Mouse (Mus musculus): Measurements from ENCODE around the gene Gm20388. TPM values are rescaled to one million over a fixed set of nuclear protein-coding genes. Genes with fewer than 3 reads are reported as not detected.

Gm20388 gene
- polyA plus RNA-seq, 1 experiment from 2014 or later: not detected

- 15% methylated on average over 73 of the region's 81 CpGs for WGBS
- peaks cover 24% of the 10 kb centered on the region for H3K27me3 ChIP-seq (ENCODE audit: control insufficient read depth, insufficient read depth, low read depth, low read length)
- peak overlapping the region; percentile 65 for H3K9ac ChIP-seq (ENCODE audit: low read length)
- peak overlapping the region; percentile 97 for H3K4me2 ChIP-seq (ENCODE audit: low read depth, low read length)
- H3K27ac ChIP-seq (ENCODE audit: low read length): no peak overlapping the region
- peaks cover 21% of the 10 kb centered on the region for H3K4me1 ChIP-seq (replicated peaks; ENCODE audit: control insufficient read depth, insufficient read depth, low read length)
- peak; percentile 74 for ATAC-seq (ENCODE audit: low read depth)
- no peaks in the 10 kb centered on the region; the same call in 1 of the 2 replicates for H3K36me3 ChIP-seq (ENCODE audit: control insufficient read depth, insufficient read depth, low read length)
- H3K4me3 ChIP-seq (ENCODE audit: low read length): peak overlapping the region; percentile 57
- no peaks in the 10 kb centered on the region for H3K9me3 ChIP-seq (ENCODE audit: control insufficient read depth, low read length)
Observed at GRCm38 (mm10) chr8:122336251-122336910, 2425.7 kb downstream of the Gm20388 start.

GRCm38 (mm10) chr8:122338852-122339251, 2428.2 kb downstream of the Gm20388 start:
- peaks cover 26% of the 10 kb centered on the region for H3K27me3 ChIP-seq (ENCODE audit: control insufficient read depth, insufficient read depth, low read depth, low read length)
- H3K27ac ChIP-seq (ENCODE audit: low read length): no peak overlapping the region
- H3K4me2 ChIP-seq (ENCODE audit: low read depth, low read length): no peak overlapping the region
- H3K9ac ChIP-seq (ENCODE audit: low read length): no peak overlapping the region
- no peak for ATAC-seq (ENCODE audit: low read depth)
- 58% methylated on average over 6 of the region's 6 CpGs for WGBS
- H3K4me3 ChIP-seq (ENCODE audit: low read length): no peak overlapping the region
- no peaks in the 10 kb centered on the region for H3K9me3 ChIP-seq (ENCODE audit: control insufficient read depth, low read length)
- H3K36me3 ChIP-seq (ENCODE audit: control insufficient read depth, insufficient read depth, low read length): no peaks in the 10 kb centered on the region; the same call in 1 of the 2 replicates
- H3K4me1 ChIP-seq (replicated peaks; ENCODE audit: control insufficient read depth, insufficient read depth, low read length): peaks cover 23% of the 10 kb centered on the region

GRCm38 (mm10) chr8:122340761-122341160, 2430.1 kb downstream of the Gm20388 start:
- H3K36me3 ChIP-seq (ENCODE audit: control insufficient read depth, insufficient read depth, low read length): no peaks in the 10 kb centered on the region
- ATAC-seq (ENCODE audit: low read depth): no peak
- H3K9ac ChIP-seq (ENCODE audit: low read length): no peak overlapping the region
- H3K4me1 ChIP-seq (replicated peaks; ENCODE audit: control insufficient read depth, insufficient read depth, low read length): peaks cover 27% of the 10 kb centered on the region
- H3K9me3 ChIP-seq (ENCODE audit: control insufficient read depth, low read length): no peaks in the 10 kb centered on the region
- H3K4me2 ChIP-seq (ENCODE audit: low read depth, low read length): no peak overlapping the region
- H3K27me3 ChIP-seq (ENCODE audit: control insufficient read depth, insufficient read depth, low read depth, low read length): peaks cover 21% of the 10 kb centered on the region
- WGBS: 74% methylated on average over 3 of the region's 3 CpGs
- H3K4me3 ChIP-seq (ENCODE audit: low read length): no peak overlapping the region
- no peak overlapping the region for H3K27ac ChIP-seq (ENCODE audit: low read length)

DNA sequence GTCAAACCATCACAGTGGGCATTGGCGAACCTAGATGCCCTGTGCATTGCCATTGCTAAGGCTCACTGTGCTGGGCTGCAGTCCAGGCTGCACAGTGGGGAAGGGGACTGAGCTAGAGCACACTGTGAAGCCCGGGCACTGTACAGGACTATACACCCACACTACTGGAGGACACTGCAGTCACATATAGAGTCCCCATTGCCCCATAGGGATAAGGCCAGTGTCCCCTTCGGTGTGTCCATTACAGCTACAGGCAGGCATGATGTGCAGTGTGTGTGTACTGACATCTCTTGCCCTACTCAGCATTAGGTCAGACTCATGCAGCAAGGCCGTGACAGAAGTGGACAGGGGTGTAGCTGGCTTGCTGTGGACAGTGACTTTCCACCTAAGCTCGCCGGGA, 2431.1 kb downstream of the Gm20388 start:
- WGBS: 74% methylated on average over 6 of the region's 6 CpGs
- Histone ChIP-seq H3K4me3 (ENCODE audit: low read length) (no peak overlapping the region), H3K4me2 (ENCODE audit: low read depth, low read length) (no peak overlapping the region), H3K9ac (ENCODE audit: low read length) (no peak overlapping the region), H3K27me3 (ENCODE audit: control insufficient read depth, insufficient read depth, low read depth, low read length) (peaks cover 15% of the 10 kb centered on the region), H3K27ac (ENCODE audit: low read length) (no peak overlapping the region), H3K4me1 (replicated peaks; ENCODE audit: control insufficient read depth, insufficient read depth, low read length) (peaks cover 19% of the 10 kb centered on the region), H3K9me3 (ENCODE audit: control insufficient read depth, low read length) (no peaks in the 10 kb centered on the region), H3K36me3 (ENCODE audit: control insufficient read depth, insufficient read depth, low read length) (no peaks in the 10 kb centered on the region)
- no peak for ATAC-seq (ENCODE audit: low read depth)

DNA sequence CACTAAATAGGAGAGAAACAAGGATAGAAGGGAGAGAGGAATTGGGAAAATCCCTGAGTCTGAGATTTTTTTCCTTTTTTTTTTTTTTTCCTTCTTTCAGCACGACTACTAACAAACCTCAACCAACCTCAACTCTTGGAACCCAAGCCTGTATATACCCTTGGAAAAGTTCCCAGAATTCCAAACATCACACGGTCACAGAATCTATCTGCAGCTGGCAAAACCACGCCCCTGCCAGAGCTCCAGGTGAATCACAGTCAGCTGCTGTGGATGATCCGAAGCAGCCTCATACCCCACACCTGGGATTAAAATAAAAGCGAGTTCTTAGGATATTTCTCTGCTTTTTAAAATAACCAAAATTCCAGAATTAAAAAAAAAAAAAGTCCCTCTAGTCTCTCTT, 2431.7 kb downstream of the Gm20388 start:
- Histone ChIP-seq H3K9ac (ENCODE audit: low read length) (no peak overlapping the region), H3K4me3 (ENCODE audit: low read length) (no peak overlapping the region), H3K27me3 (ENCODE audit: control insufficient read depth, insufficient read depth, low read depth, low read length) (peaks cover 11% of the 10 kb centered on the region), H3K9me3 (ENCODE audit: control insufficient read depth, low read length) (no peaks in the 10 kb centered on the region), H3K4me1 (replicated peaks; ENCODE audit: control insufficient read depth, insufficient read depth, low read length) (peaks cover 19% of the 10 kb centered on the region), H3K36me3 (ENCODE audit: control insufficient read depth, insufficient read depth, low read length) (no peaks in the 10 kb centered on the region), H3K27ac (ENCODE audit: low read length) (no peak overlapping the region), H3K4me2 (ENCODE audit: low read depth, low read length) (no peak overlapping the region)
- ATAC-seq (ENCODE audit: low read depth): no peak
- WGBS: 29% methylated on average over 5 of the region's 5 CpGs

- Histone ChIP-seq H3K27ac (ENCODE audit: low read length) (no peak overlapping the region), H3K4me3 (ENCODE audit: low read length) (peak overlapping the region; percentile 7; the same call in 1 of the 2 replicates), H3K4me1 (replicated peaks; ENCODE audit: control insufficient read depth, insufficient read depth, low read length) (peaks cover 19% of the 10 kb centered on the region), H3K9me3 (ENCODE audit: control insufficient read depth, low read length) (no peaks in the 10 kb centered on the region), H3K27me3 (ENCODE audit: control insufficient read depth, insufficient read depth, low read depth, low read length) (peaks cover 7% of the 10 kb centered on the region; the same call in 1 of the 2 replicates), H3K9ac (ENCODE audit: low read length) (peak overlapping the region; percentile 26; the same call in 1 of the 2 replicates), H3K4me2 (ENCODE audit: low read depth, low read length) (peak overlapping the region; percentile 49; the same call in 1 of the 2 replicates), H3K36me3 (ENCODE audit: control insufficient read depth, insufficient read depth, low read length) (no peaks in the 10 kb centered on the region)
- WGBS: 2% methylated on average over 9 of the region's 9 CpGs
- ATAC-seq (ENCODE audit: low read depth): peak; percentile 21; the same call in 1 of the 2 replicates
Observed at GRCm38 (mm10) chr8:122342806-122343209, 2432.2 kb downstream of the Gm20388 start.

- peak overlapping the region; percentile 49 for H3K4me2 ChIP-seq (ENCODE audit: low read depth, low read length)
- H3K36me3 ChIP-seq (ENCODE audit: control insufficient read depth, insufficient read depth, low read length): no peaks in the 10 kb centered on the region
- ATAC-seq (ENCODE audit: low read depth): no peak
- WGBS: 5% methylated on average over 11 of the region's 11 CpGs
- H3K4me1 ChIP-seq (replicated peaks; ENCODE audit: control insufficient read depth, insufficient read depth, low read length): peaks cover 19% of the 10 kb centered on the region
- H3K4me3 ChIP-seq (ENCODE audit: low read length): peak overlapping the region; percentile 30
- no peaks in the 10 kb centered on the region for H3K9me3 ChIP-seq (ENCODE audit: control insufficient read depth, low read length)
- peak overlapping the region; percentile 26; the same call in 1 of the 2 replicates for H3K9ac ChIP-seq (ENCODE audit: low read length)
- H3K27me3 ChIP-seq (ENCODE audit: control insufficient read depth, insufficient read depth, low read depth, low read length): peaks cover 7% of the 10 kb centered on the region; the same call in 1 of the 2 replicates
- H3K27ac ChIP-seq (ENCODE audit: low read length): no peak overlapping the region
Observed at GRCm38 (mm10) chr8:122343341-122343740, 2432.7 kb downstream of the Gm20388 start.

DNA sequence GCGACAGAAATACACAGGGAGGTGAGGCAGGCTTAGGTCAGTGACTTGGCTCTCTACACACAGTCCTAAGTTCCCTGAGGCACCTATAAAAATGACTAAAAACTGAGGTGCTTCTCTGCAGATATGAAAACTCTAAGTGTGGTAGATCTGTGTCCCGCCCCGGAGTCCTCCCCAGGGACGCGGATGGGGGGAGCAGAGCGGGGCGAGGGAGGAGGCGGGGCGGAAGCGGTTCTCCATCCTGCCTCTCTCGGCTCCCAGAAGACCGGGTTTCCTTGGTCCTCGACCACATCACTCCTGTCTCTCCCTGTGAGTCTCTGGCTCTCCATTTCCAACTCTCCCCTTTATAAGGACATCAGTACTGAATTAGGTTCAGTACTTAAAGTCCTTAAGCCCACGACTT, 2433.1 kb downstream of the Gm20388 start:
- no peaks in the 10 kb centered on the region for H3K9me3 ChIP-seq (ENCODE audit: control insufficient read depth, low read length)
- 0% methylated on average over 14 of the region's 14 CpGs for WGBS
- peak overlapping the region; percentile 30 for H3K4me3 ChIP-seq (ENCODE audit: low read length)
- no peaks in the 10 kb centered on the region for H3K36me3 ChIP-seq (ENCODE audit: control insufficient read depth, insufficient read depth, low read length)
- H3K4me2 ChIP-seq (ENCODE audit: low read depth, low read length): peak overlapping the region; percentile 49
- H3K4me1 ChIP-seq (replicated peaks; ENCODE audit: control insufficient read depth, insufficient read depth, low read length): peaks cover 19% of the 10 kb centered on the region
- peak; percentile 44 for ATAC-seq (ENCODE audit: low read depth)
- 0 out of 2 replicates have a peak overlapping the region, but pooled peaks have one; percentile 25 for H3K9ac ChIP-seq (ENCODE audit: low read length)
- H3K27ac ChIP-seq (ENCODE audit: low read length): no peak overlapping the region
- peaks cover 7% of the 10 kb centered on the region; the same call in 1 of the 2 replicates for H3K27me3 ChIP-seq (ENCODE audit: control insufficient read depth, insufficient read depth, low read depth, low read length)

- Histone ChIP-seq H3K36me3 (ENCODE audit: control insufficient read depth, insufficient read depth, low read length) (no peaks in the 10 kb centered on the region), H3K4me3 (ENCODE audit: low read length) (no peak overlapping the region), H3K27ac (ENCODE audit: low read length) (no peak overlapping the region), H3K9me3 (ENCODE audit: control insufficient read depth, low read length) (no peaks in the 10 kb centered on the region), H3K9ac (ENCODE audit: low read length) (no peak overlapping the region), H3K4me2 (ENCODE audit: low read depth, low read length) (peak overlapping the region; percentile 49), H3K27me3 (ENCODE audit: control insufficient read depth, insufficient read depth, low read depth, low read length) (peaks cover 7% of the 10 kb centered on the region; the same call in 1 of the 2 replicates), H3K4me1 (replicated peaks; ENCODE audit: control insufficient read depth, insufficient read depth, low read length) (peaks cover 19% of the 10 kb centered on the region)
- ATAC-seq (ENCODE audit: low read depth): peak; percentile 76
- WGBS: 2% methylated on average over 2 of the region's 5 CpGs
Observed at GRCm38 (mm10) chr8:122344219-122344618, 2433.6 kb downstream of the Gm20388 start.
